Mouse (Mus musculus): ENCODE data around the gene Fgfr2.
"Not testable (repeated sequence)": the region's sequence is repeated elsewhere in the genome, so short reads cannot be mapped to it uniquely, and the experiment has no call there.

Fgfr2 gene

DNA sequence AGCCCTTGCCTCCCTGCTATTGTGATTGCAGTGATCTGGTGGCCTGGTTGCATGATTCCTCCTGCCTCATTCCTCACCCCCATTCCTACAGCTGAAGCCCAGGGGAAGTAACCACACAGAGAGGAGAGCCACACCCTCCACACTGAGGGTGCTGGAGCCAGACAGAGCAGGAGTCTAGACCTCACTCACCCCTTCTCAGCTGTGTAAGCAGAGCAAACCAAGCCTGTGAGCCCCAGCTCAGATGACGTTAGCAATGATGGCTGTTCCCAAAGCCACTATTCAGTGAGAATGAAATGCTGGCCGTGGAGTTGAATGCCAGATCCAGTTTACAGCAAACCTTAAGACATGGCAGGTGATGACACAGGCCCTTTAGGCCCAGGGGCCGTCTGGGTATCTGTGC is 645.4 kb downstream of the Fgfr2 start:
- CTCF ChIA-PET, result no interaction called here

DNA sequence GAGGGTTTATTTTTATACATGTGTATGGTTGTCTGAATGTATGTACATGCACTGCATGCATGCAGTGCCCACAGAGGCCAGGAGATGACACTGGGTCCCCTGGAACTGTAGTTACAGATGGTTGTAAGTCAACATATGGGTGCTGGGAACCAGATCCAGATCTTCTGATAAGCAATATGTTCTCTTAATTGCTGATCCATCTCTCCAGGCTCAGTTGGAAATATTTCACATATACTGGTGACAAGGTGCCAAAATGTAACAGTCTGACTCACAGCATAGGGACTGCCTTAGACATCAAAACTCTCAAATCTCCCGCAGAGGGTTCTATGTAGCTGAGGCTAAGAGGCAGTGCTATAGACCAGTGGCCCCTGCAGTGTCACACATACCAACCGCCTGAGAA is 646.7 kb downstream of the Fgfr2 start:
- CTCF ChIA-PET, result no interaction called here

DNA sequence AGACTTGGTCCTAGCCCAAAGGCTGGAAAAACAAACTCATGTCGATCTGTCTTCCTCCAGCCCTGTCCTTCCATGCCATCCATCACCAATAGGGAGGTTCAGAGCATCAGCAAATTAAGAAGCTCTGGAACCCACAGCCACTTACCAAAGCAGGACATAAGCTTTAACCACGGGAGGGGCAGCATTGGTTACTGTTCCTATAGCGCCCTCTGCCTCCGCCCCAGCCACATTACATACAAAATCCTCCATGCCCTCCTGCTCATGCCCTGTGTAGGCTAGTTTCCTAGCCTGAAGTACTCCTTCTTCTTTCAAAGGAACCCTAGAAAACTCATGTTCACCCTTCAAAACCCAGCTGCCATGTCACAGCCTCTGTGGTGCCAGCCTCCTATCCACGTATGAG is 648.1 kb downstream of the Fgfr2 start:
- CTCF ChIA-PET, result interaction anchor here (0.6 to 1.1 kb wide), 3 partner anchors 46 to 88 kb away, joined by 3 to 5 read pairs (median 3); no protein-coding TSS in a partner anchor

DNA sequence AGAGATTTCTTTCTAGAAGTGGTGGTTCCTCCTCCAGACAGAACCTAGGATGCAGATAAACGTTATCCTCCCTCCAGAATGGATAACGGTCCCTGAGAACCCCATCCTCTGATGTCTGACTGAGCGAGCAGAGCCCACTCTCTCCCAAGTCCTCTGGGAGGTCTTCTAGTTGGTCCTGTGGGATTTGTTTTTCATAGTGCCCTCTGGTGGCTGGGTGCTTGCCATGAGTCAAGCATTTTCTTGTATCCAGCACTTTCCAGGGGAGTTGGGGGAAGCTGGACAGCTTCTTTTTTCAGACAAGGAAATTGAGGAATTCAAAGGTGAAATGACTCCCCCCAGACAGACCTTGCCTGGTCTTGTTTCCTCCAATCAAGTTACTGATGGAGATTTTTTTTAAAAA is 651.8 kb downstream of the Fgfr2 start:
- CTCF ChIA-PET, result interaction anchor here (0.7 kb wide), 1 partner anchor 148 kb away, joined by 3 read pairs; no protein-coding TSS in a partner anchor

DNA sequence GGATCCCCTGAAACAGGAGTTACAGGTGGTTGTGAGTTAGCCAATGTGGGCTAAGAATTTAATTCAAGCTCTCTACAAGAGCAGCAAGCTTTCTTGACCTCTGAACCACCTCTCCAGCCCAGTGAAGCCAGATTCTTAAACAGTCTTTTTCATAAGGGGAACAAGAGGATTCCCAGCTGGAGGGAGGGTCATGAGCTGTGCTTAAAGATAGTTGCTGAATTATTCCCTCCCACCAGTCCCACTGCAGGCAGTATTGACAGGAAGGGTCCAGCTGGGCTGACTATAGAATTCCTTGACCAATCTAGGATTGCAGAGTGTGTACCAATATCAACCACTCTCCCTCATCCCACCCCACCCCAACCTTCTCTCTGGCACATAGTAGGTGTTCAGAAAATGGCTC is 654.8 kb downstream of the Fgfr2 start:
- CTCF ChIA-PET, result no interaction called here

DNA sequence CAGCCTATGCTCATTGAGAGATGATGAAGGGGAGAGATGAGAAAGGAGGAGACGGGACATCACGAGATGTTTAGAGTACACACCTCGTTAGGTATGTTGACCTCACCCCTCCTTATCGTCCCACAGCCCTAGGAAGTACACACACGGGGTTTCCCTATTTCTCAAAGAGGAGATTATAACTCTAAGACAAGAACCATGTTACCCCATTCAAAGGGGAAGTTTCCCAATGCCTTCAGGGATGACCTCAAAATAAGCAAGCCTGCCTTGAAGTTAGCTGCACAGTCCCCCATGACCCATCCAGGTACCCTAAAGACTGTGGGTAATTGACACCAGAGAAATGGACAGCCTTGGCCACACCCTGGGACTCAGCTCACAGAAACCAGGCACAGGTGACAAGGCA is 657.3 kb downstream of the Fgfr2 start:
- CTCF ChIA-PET, result no interaction called here

DNA sequence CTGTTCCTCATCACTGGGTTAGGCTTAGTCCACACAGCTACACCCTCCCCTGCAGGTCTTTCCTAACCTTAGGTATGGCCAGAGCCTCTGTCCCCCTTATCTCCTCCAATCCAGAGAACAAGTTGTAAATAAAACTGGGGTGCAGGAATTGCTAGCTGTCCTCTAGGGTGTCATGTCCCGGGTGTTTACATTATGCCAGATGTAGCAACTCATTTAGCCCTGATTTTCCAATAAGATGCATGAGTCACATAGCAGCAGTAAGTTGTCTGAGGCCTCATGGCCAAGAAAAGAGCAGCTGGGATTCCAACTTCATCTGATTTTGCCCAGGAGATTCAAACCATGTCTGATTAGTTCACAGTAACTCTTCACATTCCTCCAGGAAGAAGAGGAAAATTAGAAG is 658.3 kb downstream of the Fgfr2 start:
- CTCF ChIA-PET, result no interaction called here

DNA sequence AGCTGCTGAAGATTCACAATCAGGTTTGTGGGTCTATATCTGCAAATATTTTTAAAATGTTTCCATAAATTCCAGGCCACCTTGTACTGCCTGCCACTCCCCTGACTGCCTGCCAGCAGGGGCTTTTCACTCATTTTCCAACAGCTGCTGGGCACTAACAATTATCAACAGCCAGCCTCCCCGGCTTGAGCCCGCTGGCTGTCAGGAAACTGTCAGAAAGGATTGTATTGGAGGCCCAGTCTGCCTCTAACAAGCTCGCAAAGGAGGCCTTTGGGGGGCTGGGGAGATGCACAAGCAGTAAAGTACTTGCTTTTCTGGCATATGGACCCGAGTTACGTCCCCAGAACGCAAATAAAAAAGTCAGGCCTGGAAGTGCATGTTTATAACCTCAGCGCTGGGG is 664.7 kb downstream of the Fgfr2 start:
- CTCF ChIA-PET, result no interaction called here

DNA sequence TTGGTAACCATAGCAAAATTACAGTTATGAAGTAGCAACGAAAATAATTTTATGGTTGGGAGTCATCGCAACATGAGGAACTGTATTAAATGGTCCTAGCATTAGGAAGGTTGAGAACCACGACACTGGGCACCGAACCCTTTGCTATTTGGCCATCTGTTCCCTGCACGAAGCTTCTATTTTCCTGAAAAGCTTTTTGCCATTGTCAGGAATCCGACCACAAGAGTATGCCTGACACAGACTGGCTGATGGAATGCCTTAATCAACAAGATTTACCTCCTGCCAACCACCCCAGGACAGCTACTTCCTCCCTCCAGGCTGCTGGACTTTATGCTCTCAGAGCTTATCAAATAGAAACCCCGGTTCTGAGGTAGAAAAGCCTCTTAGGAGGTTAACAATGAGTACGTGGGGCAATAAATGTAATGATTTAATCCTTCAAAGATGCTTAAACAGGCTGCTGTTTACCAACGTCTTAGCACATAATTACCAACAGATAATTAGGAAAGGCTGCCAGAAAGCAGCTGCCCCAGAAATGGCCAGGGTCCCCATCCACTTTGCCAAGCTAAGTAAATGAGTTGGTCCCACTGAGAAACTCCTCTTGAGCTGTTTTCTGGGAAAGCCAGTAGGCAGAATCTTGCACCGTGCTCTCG is 668.0 kb downstream of the Fgfr2 start:
- CTCF ChIA-PET, result no interaction called here

DNA sequence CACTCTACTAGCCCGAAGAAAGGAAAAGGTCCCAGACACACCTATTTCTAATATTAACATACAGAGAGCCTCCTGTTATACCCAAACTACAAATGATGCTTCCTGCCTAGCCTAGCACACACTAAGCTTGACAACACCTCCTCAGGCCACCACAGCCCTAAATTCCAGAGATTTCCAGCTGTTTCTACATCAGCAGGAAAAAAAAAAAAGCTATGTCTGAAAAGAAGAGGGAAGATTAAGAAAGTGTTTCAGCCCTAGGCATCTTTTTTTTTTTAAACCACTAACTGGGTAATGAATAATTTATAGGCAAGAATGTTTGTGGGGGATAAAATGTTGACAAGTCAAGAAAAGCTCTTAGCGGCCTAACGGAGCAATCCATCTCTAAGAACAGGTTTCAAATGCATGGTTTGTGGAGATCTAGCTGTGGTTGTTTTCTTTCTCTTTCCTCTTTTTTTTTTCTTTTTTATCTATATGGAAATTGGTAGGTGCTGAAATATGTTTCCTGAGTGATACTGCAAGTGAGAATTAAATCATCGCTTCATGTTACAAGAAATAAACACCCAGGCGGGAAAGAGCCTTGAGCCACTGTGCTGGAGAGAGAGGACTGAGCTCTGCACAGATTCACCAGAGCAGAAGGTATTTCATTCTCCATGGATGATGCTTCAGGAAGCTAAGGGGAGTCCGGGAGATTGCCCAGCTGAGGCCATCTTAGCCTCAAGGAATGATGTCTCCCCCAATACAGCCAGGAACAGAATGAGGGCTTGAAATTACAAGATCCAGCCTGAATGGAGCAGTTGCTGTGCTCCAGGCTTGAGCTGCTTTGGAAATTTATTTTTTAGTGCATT is 673.0 kb downstream of the Fgfr2 start:
- CTCF ChIA-PET, result no interaction called here

DNA sequence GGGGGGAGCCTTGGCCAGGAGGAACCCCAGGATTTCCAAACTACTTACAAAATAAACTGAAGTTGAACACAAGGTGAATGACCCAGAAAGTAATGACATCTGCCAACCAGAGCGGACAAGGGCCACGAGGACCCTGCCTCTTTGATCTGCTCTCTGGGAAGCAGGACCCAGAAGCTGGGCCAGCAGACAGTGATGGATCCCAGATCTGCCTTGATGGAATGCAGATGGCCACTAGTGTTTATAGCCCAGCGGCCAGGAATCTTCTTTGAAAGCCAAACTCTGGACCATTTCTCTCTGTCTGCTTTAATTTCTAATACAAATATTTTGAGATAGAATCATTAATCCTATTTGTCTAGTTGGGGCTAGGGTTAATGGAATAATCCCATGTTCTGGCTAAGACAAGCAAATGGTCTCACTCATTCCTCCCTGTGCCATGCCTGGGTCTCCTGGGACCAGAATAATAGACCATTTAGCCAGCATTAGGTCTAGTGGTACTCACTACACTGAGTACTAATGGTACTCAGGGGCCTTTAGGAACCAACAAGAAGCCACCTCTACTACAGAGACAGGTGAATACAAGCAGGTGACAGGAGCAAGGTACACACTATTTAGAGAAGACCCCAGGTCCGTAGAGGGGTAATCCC is 674.5 kb downstream of the Fgfr2 start:
- CTCF ChIA-PET, result no interaction called here

DNA sequence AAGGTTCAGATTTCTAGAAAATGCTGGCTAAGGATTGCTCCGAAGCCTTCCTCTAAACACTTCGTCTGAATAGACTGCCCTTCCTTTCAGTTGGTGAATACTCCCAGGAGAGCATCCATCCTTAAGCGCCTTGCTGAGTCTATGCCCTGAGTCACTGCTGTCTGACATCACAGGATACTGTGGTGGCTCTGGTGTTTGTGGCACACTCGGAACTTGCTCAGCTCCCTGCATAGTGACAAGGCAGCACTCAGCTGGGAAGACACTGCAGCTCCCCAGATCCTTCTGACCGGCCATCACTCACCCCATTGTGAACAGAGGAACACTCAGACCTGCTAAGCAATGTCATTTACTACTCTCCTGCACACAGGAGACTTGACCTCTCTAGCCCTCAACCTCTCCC is 675.6 kb downstream of the Fgfr2 start:
- CTCF ChIA-PET, result no interaction called here

DNA sequence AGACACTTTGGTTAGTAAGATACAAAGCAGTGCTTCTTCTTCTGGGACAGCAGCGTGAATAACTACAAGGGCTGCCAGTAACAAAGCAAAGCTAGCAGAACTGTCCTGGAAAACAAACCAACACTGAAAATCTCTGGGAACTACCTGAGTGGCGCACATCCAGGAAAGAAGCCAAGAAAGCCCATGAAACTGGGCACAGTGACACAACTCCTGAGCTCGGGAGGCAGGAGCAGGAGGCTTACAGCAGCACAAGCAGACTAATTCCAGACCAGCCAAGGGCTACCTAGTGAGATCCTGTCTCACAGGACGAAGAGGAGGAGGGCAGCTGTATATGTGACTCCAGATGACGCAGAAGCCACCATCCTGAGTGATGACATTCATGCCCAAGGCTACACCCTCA is 676.3 kb downstream of the Fgfr2 start:
- CTCF ChIA-PET, result no interaction called here

DNA sequence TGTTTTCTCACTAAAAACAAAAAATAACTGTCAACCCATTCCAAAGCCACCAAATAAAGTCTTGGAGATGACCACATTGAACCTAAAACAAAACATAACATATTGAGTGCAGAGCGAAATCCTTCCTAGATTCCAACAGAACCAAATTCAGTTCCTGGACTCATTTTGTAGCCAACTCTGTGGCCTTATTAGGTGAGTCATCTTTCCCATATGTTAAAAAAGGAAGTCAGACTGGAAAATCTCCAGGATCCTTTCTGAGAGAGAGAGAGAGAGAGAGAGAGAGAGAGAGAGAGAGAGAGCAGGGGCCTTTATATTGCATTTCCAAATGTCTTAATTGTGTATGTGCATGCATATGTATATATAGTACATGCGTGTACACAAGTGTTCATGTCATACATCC is 678.9 kb downstream of the Fgfr2 start:
- CTCF ChIA-PET, result no interaction called here

DNA sequence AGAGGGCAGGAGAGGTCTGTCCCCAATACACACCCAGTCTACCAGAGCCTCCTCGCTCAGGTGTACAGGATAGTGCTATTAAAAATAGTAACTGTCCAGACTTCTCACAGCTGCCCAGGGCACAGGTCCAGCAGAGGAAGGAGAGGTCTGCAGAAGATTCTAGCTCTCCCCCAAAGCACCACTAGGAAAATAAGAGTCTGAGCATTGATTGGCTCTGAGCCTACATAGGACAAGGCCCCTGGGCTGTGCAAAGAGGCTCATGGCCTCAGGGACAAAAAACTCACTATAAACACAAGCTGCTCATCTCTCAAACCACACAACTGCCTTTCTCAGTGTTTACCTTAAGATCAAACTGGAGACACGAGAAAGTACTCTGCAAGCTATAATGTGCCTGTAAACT is 679.4 kb downstream of the Fgfr2 start:
- CTCF ChIA-PET, result no interaction called here

DNA sequence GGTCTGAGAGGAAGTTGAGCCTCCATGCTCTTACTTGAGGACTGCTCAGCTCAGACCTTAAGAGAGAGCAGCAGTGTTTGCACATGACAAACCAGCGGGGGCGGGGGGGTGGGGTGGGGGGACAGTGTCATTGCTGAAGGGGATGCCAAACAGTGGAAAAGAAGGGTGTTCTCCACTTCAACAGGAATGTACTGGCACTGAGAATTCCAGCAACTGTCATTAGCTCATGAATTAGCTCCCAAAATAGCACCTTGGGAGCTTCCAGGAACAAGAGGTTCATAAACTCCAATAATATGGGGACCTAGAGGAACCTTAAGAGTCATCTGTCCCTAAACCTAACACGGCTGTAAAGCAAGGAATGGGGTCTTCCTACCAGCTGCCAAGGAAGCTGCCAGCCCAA is 680.0 kb downstream of the Fgfr2 start:
- CTCF ChIA-PET, result no interaction called here

DNA sequence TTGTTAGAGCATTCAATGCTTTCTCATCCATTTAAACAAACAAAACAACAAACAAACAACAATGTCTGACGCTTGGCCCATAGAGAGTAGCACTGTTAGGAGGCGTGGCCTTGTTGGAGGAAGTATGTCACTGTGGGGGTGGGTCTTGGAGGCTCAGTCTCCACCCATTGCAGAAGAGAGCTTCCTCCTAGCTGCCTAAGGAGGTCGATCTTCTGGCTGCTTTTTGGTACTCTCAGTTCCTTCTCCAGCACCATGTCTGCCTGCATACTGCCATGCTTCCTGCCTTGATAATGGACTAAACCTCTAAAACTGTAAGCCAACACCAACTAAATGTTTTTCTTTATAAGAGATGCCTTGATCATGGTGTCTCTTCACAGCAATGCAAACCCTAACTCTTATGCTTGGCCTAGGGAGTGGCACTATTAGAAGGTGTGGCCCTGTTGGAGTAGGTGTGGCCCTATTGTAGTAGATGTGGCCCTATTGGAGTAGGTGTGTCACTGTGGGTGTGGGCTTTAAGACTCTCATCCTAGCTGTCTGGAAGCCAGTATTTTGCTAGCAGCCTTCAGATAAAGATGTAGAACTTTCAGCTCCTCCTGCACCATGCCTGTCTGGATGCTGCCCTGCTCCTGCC is 680.9 kb downstream of the Fgfr2 start:
- CTCF ChIA-PET, result not testable (repeated sequence)

DNA sequence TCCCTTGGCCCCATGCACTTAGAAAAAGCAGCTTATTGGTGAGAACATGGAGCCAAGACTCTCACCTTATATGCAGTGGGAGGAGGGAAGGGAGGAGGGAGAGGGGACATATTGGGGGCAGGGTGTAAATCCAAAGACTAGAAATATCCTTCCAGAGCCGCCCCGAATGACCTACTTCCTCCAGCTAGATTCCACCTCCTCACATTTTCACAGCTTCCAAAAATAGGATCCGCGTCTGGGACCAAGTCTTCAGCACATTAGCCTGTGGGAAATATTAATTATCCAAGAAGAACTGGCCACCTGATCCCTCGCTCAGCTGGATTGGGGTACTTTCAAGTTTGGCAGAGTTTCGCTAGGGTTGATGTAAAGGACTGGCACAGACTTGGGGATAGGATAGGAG is 683.2 kb downstream of the Fgfr2 start:
- CTCF ChIA-PET, result no interaction called here

DNA sequence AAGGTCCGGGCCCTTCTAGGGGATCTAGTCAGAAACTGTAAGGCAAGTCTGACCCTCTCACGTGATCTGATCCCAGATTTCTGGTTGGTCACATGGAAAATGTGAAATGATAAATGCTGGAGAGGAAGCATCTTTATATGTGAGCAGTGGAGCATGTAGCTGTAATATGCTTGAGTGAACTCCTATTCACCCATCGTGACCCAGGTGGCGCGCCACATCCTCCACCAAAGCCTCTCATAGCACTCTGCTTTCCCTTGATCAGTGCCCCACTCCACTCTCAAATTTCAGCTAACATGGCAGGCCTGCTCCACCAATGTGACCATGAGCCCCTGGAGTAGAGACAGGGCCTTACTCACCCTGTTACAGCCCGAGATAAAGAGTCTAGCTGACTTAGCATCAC is 685.1 kb downstream of the Fgfr2 start:
- CTCF ChIA-PET, result interaction anchor here (0.5 to 1.0 kb wide), 2 partner anchors 31 to 204 kb away, joined by 3 to 5 read pairs; no protein-coding TSS in a partner anchor

DNA sequence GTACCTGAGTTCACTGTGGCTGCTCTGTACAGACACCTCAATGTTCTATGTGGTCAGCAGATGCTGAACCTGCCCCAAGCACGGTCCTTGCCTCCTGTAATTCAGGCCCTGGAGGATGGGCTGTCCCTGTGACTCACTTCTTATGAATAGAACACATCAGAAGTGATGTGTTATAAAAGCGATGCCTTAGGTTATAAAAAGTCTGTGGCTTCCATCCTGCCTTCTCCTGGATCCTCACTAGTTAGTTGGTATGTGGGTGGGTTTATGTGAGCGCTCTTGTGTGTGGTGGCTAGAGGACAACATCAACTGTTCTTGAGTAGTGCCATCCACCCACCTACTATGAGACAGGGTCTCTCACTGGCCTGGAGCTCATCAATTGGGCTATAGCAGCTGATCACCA is 685.7 kb downstream of the Fgfr2 start:
- CTCF ChIA-PET, result interaction anchor here (0.5 to 1.0 kb wide), 2 partner anchors 31 to 204 kb away, joined by 3 to 5 read pairs; no protein-coding TSS in a partner anchor

DNA sequence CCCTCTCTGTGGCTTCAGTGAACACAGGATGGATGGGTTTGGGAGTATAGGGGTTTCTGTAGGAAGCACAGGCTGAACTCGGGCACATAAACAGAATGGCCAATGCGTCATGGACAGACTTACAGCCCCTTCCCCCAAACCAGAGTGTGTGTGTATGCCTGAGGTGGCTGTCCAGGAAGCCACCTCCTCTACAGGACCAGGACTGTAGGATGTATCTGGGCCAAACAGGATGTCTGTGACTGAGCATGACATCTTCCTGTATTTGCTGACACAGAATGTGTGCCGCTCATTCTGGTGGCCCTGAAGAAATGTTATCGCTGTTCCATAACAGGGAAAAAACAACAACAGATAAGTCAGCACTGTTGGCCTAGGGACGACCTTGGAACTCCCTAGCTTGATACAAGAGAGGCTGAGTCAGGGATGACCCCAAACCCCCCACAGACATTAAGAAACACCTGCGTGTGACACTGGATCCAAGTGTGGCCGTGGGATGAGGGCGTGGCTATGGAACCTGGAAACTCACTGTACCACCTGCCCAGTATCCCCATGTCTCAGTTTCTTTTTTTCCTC is 687.6 kb downstream of the Fgfr2 start:
- CTCF ChIA-PET, result no interaction called here

DNA sequence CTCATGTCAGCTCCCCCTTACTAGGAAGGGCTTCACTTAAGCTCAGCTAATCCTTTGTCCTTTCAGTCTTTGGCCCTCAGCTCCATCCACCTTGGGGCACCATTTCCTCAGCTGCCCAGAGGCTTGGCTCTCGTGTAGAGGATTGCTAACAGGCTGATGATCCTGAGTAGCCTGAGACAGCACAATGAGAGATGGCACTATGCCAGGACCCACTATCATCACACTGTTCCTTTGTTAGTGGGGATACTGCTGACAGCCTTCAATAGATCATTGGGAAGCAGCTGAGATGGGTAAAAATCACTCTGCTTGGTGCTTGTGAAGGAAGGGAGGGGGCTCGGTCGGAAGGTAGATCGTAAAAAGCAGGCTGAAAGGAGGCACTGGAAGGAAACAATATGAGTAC is 693.8 kb downstream of the Fgfr2 start:
- CTCF ChIA-PET, result interaction anchor here (0.9 kb wide), 1 partner anchor 45 kb away, joined by 3 read pairs; no protein-coding TSS in a partner anchor
